Mouse (Mus musculus): Measurements from ENCODE around the gene Mcidas. TPM values are rescaled to one million over a fixed set of nuclear protein-coding genes. Genes with fewer than 3 reads are reported as not detected.

The Mcidas gene
- polyA plus RNA-seq, 1 experiment: not detected

GRCm38 (mm10) chr13:113035852-113036251 is 42.2 kb downstream of the Mcidas start:
- no peaks in the 10 kb centered on the region; the same call in 1 of the 2 replicates for H3K4me1 ChIP-seq (ENCODE audit: control insufficient read depth, insufficient read depth, low read length)
- TF ChIP-seq POLR2A (IDR thresholded peaks at IDR 0.05; ENCODE audit: borderline replicate concordance, control insufficient read depth, low read depth, low read length) (no peak), CTCF (IDR thresholded peaks at IDR 0.05; ENCODE audit: control insufficient read depth, insufficient read depth, low read length) (peak; percentile 58)
- H3K27ac ChIP-seq (ENCODE audit: control insufficient read depth, insufficient read depth, low read depth, low read length, poor library complexity): no peak overlapping the region
- H3K4me3 ChIP-seq (replicated peaks; ENCODE audit: control insufficient read depth, low read depth, low read length): no peak overlapping the region
- under 1% methylated on average over 4 of the region's 4 CpGs for WGBS

GRCm38 (mm10) chr13:113044876-113045275 is 51.2 kb downstream of the Mcidas start:
- Histone ChIP-seq H3K4me1 (ENCODE audit: control insufficient read depth, insufficient read depth, low read length) (no peaks in the 10 kb centered on the region), H3K27ac (ENCODE audit: control insufficient read depth, insufficient read depth, low read depth, low read length, poor library complexity) (no peak overlapping the region), H3K4me3 (replicated peaks; ENCODE audit: control insufficient read depth, low read depth, low read length) (no peak overlapping the region)
- 77% methylated on average over 3 of the region's 3 CpGs for WGBS
- no peak for TF ChIP-seq CTCF (IDR thresholded peaks at IDR 0.05; ENCODE audit: control insufficient read depth, insufficient read depth, low read length)
- TF ChIP-seq POLR2A (IDR thresholded peaks at IDR 0.05; ENCODE audit: borderline replicate concordance, control insufficient read depth, low read depth, low read length): no peak

- TF ChIP-seq CTCF (IDR thresholded peaks at IDR 0.05; ENCODE audit: control insufficient read depth, insufficient read depth, low read length): no peak
- TF ChIP-seq POLR2A (IDR thresholded peaks at IDR 0.05; ENCODE audit: borderline replicate concordance, control insufficient read depth, low read depth, low read length): no peak
- Histone ChIP-seq H3K4me3 (replicated peaks; ENCODE audit: control insufficient read depth, low read depth, low read length) (no peak overlapping the region), H3K27ac (ENCODE audit: control insufficient read depth, insufficient read depth, low read depth, low read length, poor library complexity) (no peak overlapping the region), H3K4me1 (ENCODE audit: control insufficient read depth, insufficient read depth, low read length) (no peaks in the 10 kb centered on the region)
- WGBS: 56% methylated on average over 18 of the region's 18 CpGs
These were observed 51.9 kb downstream of the Mcidas start for GRCm38 (mm10) chr13:113045458-113046110.

GRCm38 (mm10) chr13:113046211-113046883 is 52.7 kb downstream of the Mcidas start, which contains the start of gene Gpx8:
TSS of gene Gpx8 (minus strand) at chr13:113046410.
- WGBS: 8% methylated on average over 21 of the region's 21 CpGs
- Histone ChIP-seq H3K4me3 (replicated peaks; ENCODE audit: control insufficient read depth, low read depth, low read length) (no peak within 1 kb of the TSS), H3K27ac (ENCODE audit: control insufficient read depth, insufficient read depth, low read depth, low read length, poor library complexity) (no peak within 1 kb of the TSS), H3K4me1 (ENCODE audit: control insufficient read depth, insufficient read depth, low read length) (no peaks in the 10 kb centered on the region)
- TF ChIP-seq POLR2A (IDR thresholded peaks at IDR 0.05; ENCODE audit: borderline replicate concordance, control insufficient read depth, low read depth, low read length) (no peak), CTCF (IDR thresholded peaks at IDR 0.05; ENCODE audit: control insufficient read depth, insufficient read depth, low read length) (no peak)

GRCm38 (mm10) chr13:113047018-113047417 is 53.4 kb downstream of the Mcidas start:
- TF ChIP-seq CTCF (IDR thresholded peaks at IDR 0.05; ENCODE audit: control insufficient read depth, insufficient read depth, low read length) (no peak), POLR2A (IDR thresholded peaks at IDR 0.05; ENCODE audit: borderline replicate concordance, control insufficient read depth, low read depth, low read length) (no peak)
- no peaks in the 10 kb centered on the region for H3K4me1 ChIP-seq (ENCODE audit: control insufficient read depth, insufficient read depth, low read length)
- H3K27ac ChIP-seq (ENCODE audit: control insufficient read depth, insufficient read depth, low read depth, low read length, poor library complexity): no peak overlapping the region
- H3K4me3 ChIP-seq (replicated peaks; ENCODE audit: control insufficient read depth, low read depth, low read length): no peak overlapping the region

GRCm38 (mm10) chr13:113047647-113048046 is 54.0 kb downstream of the Mcidas start:
- no peak overlapping the region for H3K4me3 ChIP-seq (replicated peaks; ENCODE audit: control insufficient read depth, low read depth, low read length)
- TF ChIP-seq POLR2A (IDR thresholded peaks at IDR 0.05; ENCODE audit: borderline replicate concordance, control insufficient read depth, low read depth, low read length): no peak
- TF ChIP-seq CTCF (IDR thresholded peaks at IDR 0.05; ENCODE audit: control insufficient read depth, insufficient read depth, low read length): no peak
- H3K4me1 ChIP-seq (ENCODE audit: control insufficient read depth, insufficient read depth, low read length): no peaks in the 10 kb centered on the region
- no peak overlapping the region for H3K27ac ChIP-seq (ENCODE audit: control insufficient read depth, insufficient read depth, low read depth, low read length, poor library complexity)
- 77% methylated on average over 3 of the region's 3 CpGs for WGBS

Other genes starting within 250 kb of the Mcidas start
- 24.0 and 27.0 TPM in 2 replicates for gene Plpp1, start 193.1 kb upstream of the Mcidas start, polyA plus RNA-seq (2011; ENCODE audit: insufficient read depth, insufficient read length, low replicate concordance, missing spikeins)
- gene Mtrex, start 66.4 kb upstream of the Mcidas start, polyA plus RNA-seq (2011; ENCODE audit: insufficient read depth, insufficient read length, low replicate concordance, missing spikeins): 16.5 and 52.6 TPM in 2 replicates
- 8.9 and 11.0 TPM in 2 replicates for gene Dhx29, start 66.4 kb upstream of the Mcidas start, polyA plus RNA-seq (2011; ENCODE audit: insufficient read depth, insufficient read length, low replicate concordance, missing spikeins)
- gene Ccno, start 6.0 kb upstream of the Mcidas start, polyA plus RNA-seq (2011; ENCODE audit: insufficient read depth, insufficient read length, low replicate concordance, missing spikeins): 3.8 and 4.0 TPM in 2 replicates
- not detected in 2 replicates for gene Cdc20b, start 41.3 kb downstream of the Mcidas start, polyA plus RNA-seq (2011; ENCODE audit: insufficient read depth, insufficient read length, low replicate concordance, missing spikeins)
- gene Gpx8, start 52.6 kb downstream of the Mcidas start, polyA plus RNA-seq (2011; ENCODE audit: insufficient read depth, insufficient read length, low replicate concordance, missing spikeins): 4.6 and 23.8 TPM in 2 replicates
- gene Gzma, start 107.1 kb downstream of the Mcidas start, polyA plus RNA-seq (2011; ENCODE audit: insufficient read depth, insufficient read length, low replicate concordance, missing spikeins): 2.0 and 5.8 TPM in 2 replicates
- 8.8 and 17.3 TPM in 2 replicates for gene Esm1, start 215.8 kb downstream of the Mcidas start, polyA plus RNA-seq (2011; ENCODE audit: insufficient read depth, insufficient read length, low replicate concordance, missing spikeins)
- gene Gzmk, start 232.1 kb downstream of the Mcidas start, polyA plus RNA-seq (2011; ENCODE audit: insufficient read depth, insufficient read length, low replicate concordance, missing spikeins): not detected in 2 replicates